Mouse (Mus musculus) G1E (cell line): ENCODE data around the gene Olfr373.

Experiments
- CTCF ChIP-seq: IDR thresholded peaks from 2 replicates; pipeline ENCODE4 v1.5.1; 2012; ENCODE audit warnings: low read depth, low read length, inconsistent platforms, mixed read lengths
- GATA1 ChIP-seq: IDR thresholded peaks from 2 replicates; pipeline ENCODE4 v1.6.1; 2012; ENCODE audit warnings: borderline replicate concordance, low read length, inconsistent platforms, mixed read lengths
- GATA2 ChIP-seq: IDR thresholded peaks from 2 replicates; pipeline ENCODE4 v1.6.1; 2012; ENCODE audit warnings: low read depth, low read length, inconsistent platforms, borderline replicate concordance
- POLR2AphosphoS5 ChIP-seq: IDR thresholded peaks from 2 replicates; pipeline ENCODE4 v1.6.1; 2012; ENCODE audit warnings: low read depth, low read length, inconsistent platforms; ENCODE audit not compliant: insufficient replicate concordance
- TAL1 ChIP-seq: conservative IDR thresholded peaks from 2 replicates; pipeline ENCODE4 v1.6.1; 2012; ENCODE audit warnings: low read depth, low read length, inconsistent platforms, mixed read lengths

- no peak for TF ChIP-seq CTCF
- TF ChIP-seq GATA2 = no peak
- no peak for TF ChIP-seq GATA1
- no peak for TF ChIP-seq POLR2AphosphoS5
- no peak for TF ChIP-seq TAL1
These were observed 53.5 kb downstream of the Olfr373 start for GRCm38 (mm10) chr8:72136302-72136978.
